Mouse (Mus musculus): ENCODE data around the gene Plau. TPM values are rescaled to one million over a fixed set of nuclear protein-coding genes. Genes with fewer than 3 reads are reported as not detected.

Plau gene
- 13.8 TPM for polyA plus RNA-seq (2014; fragmentation: Illumina TruSeq; extraction: RNeasy Lipid Tissue Mini Kit (QIAGEN cat#74804); ENCODE audit: low read depth, low replicate concordance)

DNA sequence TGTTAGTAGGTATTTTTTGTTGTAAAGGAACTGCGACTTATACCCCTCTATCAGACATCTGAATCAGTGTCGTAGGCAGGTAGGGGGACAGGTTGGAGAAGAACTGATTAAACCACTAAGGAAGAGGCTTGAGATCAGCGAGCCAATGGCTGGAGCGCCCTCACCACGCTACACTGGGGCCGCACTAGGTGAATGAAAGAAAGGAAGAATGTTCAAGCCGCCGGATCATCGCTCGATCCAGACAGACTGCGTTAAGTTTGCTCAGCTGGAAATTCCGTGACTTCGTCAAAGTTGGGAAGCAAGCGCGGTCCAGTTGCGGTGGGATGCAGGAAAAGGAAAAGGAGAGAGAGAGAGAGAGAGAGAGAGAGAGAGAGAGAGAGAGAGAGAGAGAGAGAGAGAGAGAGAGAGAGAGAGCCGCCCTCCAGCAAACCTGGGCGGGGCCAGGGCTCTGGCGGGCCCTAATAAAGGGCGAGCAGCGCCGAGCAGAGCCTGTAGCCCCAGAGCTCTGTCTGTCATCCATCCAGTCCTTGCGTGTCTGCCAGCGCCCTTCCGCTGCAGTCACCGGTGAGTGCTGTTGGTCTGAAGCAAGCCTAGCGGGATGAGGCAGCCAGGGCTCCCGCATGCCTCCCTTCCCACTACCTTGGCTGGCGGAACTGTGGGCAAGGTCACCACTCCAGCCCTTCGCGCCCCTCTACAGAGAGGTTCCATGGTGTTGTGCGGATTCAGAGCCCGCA, at the start of gene Plau:
TSS of gene Plau (plus strand) at position 490 of the 734 bp plus-strand sequence.

GRCm38 (mm10) chr14:20793758-20794531, 42.5 kb upstream of the Plau start, which contains the start of gene Camk2g:
Gene Camk2g (minus strand): TSS chr14:20794088.

Other genes starting within 250 kb of the Plau start
- 5.5 TPM for gene Usp54, start 195.6 kb upstream of the Plau start, polyA plus RNA-seq (2014; fragmentation: Illumina TruSeq; extraction: RNeasy Lipid Tissue Mini Kit (QIAGEN cat#74804); ENCODE audit: low read depth, low replicate concordance)
- gene Myoz1, start 180.1 kb upstream of the Plau start, polyA plus RNA-seq (2014; fragmentation: Illumina TruSeq; extraction: RNeasy Lipid Tissue Mini Kit (QIAGEN cat#74804); ENCODE audit: low read depth, low replicate concordance): not detected
- not detected for gene Synpo2l, start 168.3 kb upstream of the Plau start, polyA plus RNA-seq (2014; fragmentation: Illumina TruSeq; extraction: RNeasy Lipid Tissue Mini Kit (QIAGEN cat#74804); ENCODE audit: low read depth, low replicate concordance)
- 50.2 TPM for gene Sec24c, start 162.4 kb upstream of the Plau start, polyA plus RNA-seq (2014; fragmentation: Illumina TruSeq; extraction: RNeasy Lipid Tissue Mini Kit (QIAGEN cat#74804); ENCODE audit: low read depth, low replicate concordance)
- 20.6 TPM for gene Fut11, start 141.7 kb upstream of the Plau start, polyA plus RNA-seq (2014; fragmentation: Illumina TruSeq; extraction: RNeasy Lipid Tissue Mini Kit (QIAGEN cat#74804); ENCODE audit: low read depth, low replicate concordance)
- 105 TPM for gene Chchd1, start 133.7 kb upstream of the Plau start, polyA plus RNA-seq (2014; fragmentation: Illumina TruSeq; extraction: RNeasy Lipid Tissue Mini Kit (QIAGEN cat#74804); ENCODE audit: low read depth, low replicate concordance)
- 6.8 TPM for gene Zswim8, start 129.1 kb upstream of the Plau start, polyA plus RNA-seq (2014; fragmentation: Illumina TruSeq; extraction: RNeasy Lipid Tissue Mini Kit (QIAGEN cat#74804); ENCODE audit: low read depth, low replicate concordance)
- gene Ndst2, start 102.1 kb upstream of the Plau start, polyA plus RNA-seq (2014; fragmentation: Illumina TruSeq; extraction: RNeasy Lipid Tissue Mini Kit (QIAGEN cat#74804); ENCODE audit: low read depth, low replicate concordance): 5.1 TPM
- 20.8 TPM for gene Camk2g, start 42.6 kb upstream of the Plau start, polyA plus RNA-seq (2014; fragmentation: Illumina TruSeq; extraction: RNeasy Lipid Tissue Mini Kit (QIAGEN cat#74804); ENCODE audit: low read depth, low replicate concordance)
- gene Vcl, start 92.7 kb downstream of the Plau start, polyA plus RNA-seq (2014; fragmentation: Illumina TruSeq; extraction: RNeasy Lipid Tissue Mini Kit (QIAGEN cat#74804); ENCODE audit: low read depth, low replicate concordance): 142 TPM
- 280 TPM for gene Ap3m1, start 215.8 kb downstream of the Plau start, polyA plus RNA-seq (2014; fragmentation: Illumina TruSeq; extraction: RNeasy Lipid Tissue Mini Kit (QIAGEN cat#74804); ENCODE audit: low read depth, low replicate concordance)
- gene Adk, start 215.9 kb downstream of the Plau start, polyA plus RNA-seq (2014; fragmentation: Illumina TruSeq; extraction: RNeasy Lipid Tissue Mini Kit (QIAGEN cat#74804); ENCODE audit: low read depth, low replicate concordance): 495 TPM